Mouse (Mus musculus) adrenal gland, postnatal 4 days (tissue): ENCODE results near the gene Notch2. TPM values are rescaled to one million over a fixed set of nuclear protein-coding genes. Genes with fewer than 3 reads are reported as not detected.

ENCODE experiments used
- DNase-seq, 2 experiments: peaks; one replicate each; pipeline ENCODE4 v3.0.0; 2021 to 2022; ENCODE audit warnings: low spot score in 2 of 2, mixed read lengths in 2 of 2
- total RNA-seq, 2 experiments: library from RNA; stranded (reverse); gene quantifications; 2 replicates each; pipeline ENCODE4 v1.2.3; 2021

The Notch2 gene
- total RNA-seq, 2 experiments from 2014 or later: 73.9 to 80.1 TPM

DNA sequence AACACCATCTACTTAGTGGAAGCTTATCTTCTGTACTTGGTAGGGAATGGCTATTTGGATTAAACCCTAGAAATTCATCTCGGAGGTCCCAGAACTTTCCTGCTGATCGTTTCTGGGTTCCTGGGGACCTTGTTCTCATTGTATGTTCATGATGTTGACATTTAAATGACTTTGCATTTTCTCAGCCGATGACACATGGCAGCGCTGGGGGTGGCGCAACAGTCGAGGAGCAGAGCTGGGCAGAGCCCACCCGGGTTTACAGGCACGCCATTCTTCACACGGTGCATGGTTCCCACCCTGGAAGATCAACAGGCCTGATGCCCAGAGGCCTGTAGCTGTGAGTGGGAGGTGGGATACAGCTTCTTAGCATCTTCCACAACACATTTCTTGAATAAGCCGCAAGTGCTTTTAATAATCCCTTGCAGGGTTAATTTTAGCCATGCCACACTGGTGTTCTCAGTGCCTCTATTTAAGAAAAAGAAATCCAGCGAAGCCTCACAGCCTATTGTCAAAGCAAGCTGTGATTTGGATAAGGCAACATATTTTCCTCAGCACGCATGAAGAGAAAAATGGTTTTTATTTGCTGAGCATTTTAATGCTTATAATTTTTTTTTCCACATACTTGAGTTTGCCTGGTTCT lies 54.6 kb downstream of the Notch2 start:
- DNase-seq: no peak

DNA sequence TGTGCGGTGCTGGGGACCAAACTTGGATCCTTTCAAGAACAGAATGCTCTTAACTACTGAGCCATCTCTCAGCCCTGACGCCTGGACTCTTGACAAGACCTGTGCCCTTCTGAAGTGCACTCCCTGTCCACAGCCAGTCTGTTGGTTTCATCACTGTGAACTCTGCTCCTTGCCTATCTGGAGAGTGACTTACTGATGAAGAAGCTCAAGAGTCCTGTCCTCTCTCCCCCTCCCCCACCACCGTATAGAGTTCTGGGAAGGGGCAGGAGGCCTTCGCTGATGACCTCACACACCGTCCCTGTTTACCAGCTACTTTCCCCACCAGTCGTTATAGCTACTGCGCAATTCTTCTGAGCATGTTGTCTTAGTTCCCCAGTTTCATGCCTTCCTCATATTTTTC lies 55.8 kb downstream of the Notch2 start:
- no peak for DNase-seq

DNA sequence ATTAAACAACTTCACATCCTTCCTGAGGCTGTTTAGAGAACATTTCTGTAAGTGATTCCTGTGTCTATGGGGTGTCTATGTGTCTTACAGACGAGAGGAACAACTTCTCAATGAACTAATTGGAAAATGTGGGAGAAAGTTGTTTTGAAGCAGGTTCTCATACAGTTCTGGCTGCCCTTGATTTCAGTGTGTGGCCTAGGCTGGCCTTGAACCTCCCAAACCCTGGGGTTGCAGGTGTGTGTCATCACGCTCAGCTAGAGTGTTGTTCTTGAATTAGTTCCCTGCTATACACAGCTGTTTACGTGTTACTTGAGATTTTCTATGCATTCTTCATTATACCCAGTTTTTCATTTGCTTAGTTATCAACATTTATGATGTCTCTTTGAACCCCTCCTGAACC lies 56.5 kb downstream of the Notch2 start:
- DNase-seq: no peak

DNA sequence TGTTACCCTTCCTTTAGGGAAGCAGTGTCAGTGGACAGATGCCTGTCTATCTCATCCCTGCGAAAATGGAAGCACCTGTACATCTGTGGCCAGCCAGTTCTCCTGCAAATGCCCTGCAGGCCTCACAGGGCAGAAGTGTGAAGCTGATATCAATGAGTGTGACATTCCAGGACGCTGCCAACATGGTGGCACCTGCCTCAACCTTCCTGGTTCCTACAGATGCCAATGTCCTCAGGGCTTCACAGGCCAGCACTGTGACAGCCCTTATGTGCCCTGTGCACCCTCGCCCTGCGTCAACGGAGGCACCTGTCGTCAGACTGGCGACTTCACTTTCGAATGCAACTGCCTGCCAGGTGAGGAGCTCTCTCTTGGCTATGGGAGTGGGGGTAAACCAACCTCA lies 59.2 kb downstream of the Notch2 start:
- DNase-seq: no peak

DNA sequence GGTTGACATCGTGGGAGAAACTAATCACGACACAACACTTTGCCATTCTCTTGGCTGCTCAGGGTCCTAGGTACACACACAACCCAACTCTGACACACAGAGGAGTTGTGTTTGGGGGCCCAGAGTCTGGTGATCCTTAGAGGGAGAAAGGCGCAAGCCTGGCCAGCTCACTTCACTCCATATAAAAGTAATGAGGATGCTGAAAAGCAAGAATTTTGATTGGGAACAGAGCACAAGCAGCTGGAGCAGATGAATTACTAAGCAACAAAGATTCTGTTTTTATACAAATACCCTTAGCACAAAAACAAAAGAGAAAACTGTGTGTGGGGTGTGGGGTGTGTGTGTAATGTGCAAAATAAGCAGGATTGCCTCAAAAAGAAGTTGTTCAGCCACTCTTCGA lies 60.2 kb downstream of the Notch2 start:
- DNase-seq: no peak

DNA sequence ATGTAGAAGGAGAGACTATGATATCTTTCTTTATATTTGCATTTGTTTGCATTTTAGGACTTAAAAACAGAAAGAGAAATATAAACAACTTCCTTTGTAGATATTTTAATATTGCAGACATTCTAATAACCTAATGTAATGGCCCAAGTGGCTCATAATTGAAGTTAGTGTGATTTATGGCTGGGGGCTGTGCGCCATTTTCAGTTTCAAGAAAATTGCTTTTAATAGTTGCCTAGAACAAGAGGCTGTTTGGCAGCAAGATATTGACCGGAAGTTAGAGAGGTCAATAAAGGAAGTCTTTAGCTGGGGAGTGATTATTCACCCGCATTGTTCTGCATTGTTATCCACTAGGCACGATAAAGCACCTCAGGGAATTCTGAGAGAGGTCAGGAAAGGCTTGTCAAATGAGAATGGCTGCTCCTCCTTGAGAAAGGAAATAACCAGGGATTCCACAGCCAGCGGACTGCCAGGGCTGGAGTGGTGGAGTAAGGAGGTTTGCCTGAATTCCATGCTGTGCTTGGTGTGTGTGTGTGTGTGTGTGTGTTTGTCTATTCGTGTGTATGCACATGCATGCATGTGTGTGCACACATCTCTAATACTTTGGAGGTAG lies 61.4 kb downstream of the Notch2 start:
- DNase-seq: no peak

DNA sequence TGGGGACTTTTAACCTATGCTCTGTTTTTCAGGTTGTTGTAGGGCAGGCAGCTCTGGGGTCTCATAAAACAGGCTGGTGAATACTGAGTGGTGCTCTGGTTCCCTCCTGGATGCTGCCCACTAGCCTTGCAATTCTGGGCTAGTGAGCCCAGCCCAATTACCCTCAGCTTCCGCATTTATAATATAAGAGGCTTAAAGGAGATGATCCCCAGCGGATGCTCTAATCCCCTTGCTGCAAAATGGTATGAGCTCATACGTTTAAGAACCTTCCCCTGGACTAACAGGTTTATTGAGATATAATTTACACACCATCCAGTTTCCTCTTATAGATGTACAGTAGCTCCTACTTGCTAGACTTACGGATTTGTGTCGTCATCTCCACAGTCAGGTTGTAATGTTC lies 64.5 kb downstream of the Notch2 start:
- no peak for DNase-seq

DNA sequence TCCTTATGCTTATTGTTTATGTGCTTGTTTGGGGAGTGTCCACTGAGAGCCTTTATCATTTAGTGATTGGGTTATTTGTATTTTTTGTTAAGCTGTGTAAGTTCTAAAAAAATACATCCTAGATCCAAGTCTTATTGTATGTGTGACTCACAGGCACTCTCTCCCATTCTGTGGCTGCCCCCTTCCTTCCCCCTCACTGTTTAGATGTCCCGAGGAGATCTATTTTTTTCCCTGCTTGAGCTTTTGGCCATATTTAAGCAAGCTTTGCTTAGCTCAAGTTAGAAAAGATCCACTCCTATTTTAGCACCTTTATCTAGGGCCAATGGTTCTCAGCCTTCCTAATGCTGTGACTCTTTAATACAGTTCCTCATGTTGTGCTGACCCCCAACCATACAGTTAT lies 65.5 kb downstream of the Notch2 start:
- DNase-seq: no peak

DNA sequence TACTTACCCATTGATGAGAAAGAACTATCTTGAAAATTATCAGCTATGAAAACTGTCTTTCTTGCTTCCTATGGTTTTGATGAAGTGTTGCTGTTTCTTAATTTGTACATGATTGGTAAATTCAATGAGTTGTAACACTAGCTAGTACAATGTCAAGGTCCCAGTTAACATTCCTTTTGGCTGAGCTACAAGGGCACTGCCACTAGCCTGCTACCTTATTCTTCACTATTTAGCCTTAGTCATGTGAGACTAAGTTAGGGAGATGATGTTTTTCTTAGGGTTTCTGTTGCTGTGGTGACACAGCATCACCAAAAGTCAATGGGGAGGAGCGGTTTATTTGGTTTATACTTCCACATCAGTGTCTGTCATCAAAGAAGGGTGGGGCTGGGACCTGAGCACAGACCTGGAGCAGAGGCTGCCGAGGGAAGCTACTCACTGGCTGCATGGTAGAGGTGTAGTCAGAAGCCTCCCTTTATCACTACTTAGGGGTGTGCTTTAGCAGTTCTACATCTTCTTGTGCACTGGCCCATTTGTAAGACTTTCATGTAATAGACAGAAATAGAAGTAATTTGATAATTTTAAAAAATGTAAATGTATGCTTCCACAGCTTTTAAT lies 66.4 kb downstream of the Notch2 start:
- DNase-seq: no peak

DNA sequence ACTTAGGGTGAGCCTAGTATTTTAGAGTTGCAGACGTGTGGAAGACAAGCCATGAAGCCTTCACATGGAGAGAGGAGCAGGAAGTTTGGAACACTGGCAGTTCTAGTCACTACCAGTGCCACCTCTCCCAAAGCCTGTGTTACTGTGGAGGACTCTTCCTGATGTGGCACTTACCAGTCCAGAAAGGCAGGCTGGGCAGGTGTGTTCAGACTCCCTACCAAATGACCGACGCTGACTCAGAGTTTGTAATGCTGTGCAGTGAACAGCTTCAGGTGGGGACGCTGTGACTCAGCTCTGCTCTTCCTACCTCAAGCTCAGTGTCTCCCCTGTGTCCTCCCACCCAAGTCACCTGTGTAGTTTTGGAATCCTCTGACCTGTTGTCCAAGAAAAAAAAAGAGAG lies 67.3 kb downstream of the Notch2 start:
- no peak for DNase-seq

DNA sequence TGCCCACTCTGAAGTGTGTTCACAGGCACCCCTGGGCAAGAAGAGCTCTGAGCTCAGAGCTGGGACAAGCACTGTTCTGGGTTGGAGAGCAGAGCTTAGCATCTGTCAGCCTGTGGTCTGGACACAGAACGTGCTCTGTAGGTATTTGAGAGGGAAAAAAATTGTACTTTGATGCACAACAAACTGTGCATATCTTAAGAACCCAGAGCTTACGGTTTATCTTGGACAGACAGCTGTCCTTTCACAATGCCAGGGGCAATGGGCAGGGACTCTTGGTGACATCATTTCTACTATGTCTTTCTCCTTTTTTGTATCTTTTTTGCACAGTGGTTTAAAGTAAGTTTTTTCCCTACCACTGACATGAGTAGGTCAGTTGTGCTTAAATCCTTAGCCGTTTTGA lies 68.9 kb downstream of the Notch2 start:
- DNase-seq: no peak

DNA sequence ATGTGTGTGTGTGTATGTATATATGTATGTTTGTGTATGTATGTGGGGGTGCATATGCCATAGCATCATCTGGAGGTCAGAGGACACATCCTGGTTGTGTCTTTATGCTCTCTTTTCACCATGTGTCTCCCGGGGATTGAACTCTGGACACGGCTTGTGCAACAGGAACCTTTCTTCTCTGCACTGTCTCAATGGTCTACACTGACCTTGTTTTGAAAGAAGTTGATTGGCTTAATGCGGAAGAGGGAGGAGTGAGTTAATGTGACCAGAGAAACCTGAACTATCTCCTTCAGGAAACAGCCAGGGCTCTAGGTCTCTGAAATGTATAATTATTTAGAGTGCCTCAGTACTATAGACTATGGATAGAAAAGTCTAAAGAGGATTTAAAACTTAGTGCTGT lies 69.6 kb downstream of the Notch2 start:
- DNase-seq: no peak

DNA sequence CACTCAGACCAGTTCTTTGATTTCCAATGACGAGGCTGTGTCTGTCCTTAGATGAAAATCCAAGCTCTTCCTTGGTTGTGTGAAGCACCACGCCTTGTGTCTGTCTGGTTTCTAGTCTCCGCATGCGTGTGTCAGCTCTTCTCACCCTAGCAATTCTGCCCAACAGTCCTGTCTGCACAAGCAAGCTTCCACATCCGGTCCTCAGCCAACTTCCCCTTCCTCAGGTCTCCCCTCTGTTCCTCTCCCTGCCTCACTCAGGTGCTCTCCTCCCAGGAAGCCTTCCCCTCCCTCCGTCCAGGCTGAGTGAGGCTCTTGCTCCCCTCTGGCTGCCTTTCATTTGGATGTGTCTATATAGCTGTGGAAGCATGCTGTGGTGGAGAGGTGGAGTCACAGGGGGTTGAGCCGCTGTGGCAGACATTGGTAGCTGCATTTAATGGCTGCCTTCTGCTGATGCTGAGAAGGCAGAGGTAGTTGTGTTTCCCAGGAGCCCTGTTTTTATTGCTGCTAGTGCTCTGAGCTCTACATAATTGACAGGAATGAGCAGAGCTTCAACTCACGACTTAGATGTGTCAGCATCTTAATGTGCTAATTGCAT lies 70.8 kb downstream of the Notch2 start:
- no peak for DNase-seq

DNA sequence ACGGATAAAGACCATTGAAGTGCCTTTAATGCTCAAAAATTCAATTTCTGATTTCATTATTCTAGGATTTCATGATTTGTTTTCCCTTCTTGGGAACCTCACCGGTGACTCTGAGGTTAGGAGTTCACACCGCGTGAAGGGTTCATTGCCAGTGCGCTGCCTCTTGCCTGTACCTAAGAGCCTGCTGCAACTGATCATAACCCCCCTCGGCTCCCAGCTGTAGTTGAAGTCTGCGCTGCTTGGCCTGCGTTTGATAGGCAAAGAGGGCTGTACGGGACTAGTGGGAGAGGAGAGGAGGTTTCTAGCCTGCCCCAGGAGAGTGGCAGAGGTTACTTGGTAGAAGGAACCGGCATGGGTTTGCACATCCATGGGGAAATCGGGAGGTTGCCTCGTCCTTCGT lies 71.5 kb downstream of the Notch2 start:
- no peak for DNase-seq

DNA sequence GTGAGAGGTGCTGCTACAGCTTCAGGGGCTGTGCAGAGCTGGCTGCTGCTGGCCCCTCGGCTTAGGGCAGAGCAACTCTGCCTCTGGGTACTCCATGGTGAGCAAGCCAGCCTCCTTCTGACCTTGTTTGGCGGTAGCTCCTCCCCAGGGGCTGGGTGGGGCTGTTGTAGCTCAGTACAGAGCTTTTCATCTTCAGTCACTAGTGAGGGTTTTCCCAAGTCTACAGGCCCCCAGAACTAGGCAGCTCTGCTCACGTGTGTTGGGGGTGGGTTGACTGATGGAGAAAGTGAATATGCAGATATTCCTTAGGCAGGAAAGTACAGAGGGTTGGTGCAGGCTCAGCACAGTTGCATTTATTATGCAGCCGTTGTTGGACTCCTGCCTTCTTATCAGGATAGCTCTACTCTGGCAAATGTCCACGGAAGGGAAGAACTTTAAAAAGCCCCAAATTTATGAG lies 72.5 kb downstream of the Notch2 start:
- no peak for DNase-seq

DNA sequence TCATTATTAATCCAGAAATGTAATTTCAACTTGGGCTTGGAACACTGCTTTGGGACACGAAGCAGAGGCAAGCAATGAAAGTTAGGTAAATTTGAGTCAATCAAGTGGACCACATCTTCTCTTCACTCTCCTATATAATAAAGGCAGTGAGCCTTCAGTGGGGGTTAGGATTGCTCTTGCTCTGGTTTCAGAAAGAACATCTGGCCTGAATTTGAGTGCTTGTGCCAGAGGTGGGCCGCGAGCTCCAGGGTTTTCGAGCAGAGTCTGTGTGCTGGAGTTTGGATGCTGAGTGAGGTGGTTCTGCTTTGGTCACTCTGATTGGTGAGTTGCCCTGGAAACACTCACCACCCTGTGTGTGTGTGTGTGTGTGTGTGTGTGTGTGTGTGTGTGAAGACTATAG lies 73.1 kb downstream of the Notch2 start:
- DNase-seq: no peak

DNA sequence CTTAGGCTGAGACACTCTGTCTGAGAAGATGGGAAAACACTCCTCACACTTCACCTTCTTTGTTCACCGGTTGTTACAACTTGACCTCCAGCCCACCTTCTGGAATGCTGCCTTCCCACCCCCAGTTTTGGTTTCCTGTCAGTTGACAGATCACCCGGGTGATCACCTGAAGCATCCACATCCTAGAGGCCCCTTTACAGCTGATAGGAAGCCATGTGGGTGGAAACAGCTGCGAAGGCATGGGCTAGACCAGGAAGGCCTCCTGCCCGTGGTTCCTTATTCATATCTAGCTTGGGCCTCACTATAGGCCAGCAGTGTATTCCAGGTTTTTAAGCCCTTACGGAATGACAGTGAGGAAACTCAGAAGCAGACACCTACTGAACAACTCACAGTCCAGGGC lies 73.5 kb downstream of the Notch2 start:
- no peak for DNase-seq

DNA sequence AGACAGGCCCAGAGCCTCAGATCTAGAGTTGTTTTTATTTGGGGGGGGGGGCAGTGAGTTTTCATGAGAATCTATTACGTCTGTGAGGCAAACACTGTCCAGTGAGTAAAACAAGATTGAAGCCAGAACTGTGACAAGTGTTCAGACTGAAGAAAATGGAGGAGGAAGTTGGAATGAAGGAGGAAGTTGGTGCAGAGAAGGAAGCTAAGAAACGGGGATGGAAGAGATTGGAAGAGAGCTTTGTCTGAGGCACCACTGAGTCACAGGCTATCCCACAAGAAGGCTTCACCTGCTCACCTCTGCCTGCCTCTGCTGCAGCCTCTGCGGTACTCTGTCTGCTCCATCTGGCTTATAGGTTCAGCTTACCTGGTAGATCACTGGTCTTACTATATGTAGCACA lies 74.2 kb downstream of the Notch2 start:
- DNase-seq: no peak

DNA sequence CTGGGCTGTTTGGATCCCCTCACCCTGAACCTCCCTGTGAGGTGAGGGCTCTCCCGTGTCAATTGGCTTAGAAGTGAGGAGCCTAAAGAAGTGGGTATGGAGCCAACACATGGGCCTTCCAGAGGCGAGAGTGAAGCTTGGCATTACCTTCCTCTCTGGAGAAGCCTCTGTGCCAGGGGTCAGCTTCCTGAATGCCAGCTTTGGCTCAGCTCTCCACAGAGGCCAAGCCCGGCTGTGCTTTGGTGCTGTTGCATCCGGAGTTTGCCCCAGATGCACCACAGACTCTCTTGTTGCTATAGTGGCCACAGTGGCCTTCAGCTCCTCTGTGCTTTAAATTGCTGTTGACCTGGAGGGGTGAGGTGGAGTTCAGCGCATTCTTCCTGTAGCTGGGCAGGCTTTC lies 76.4 kb downstream of the Notch2 start:
- no peak for DNase-seq

DNA sequence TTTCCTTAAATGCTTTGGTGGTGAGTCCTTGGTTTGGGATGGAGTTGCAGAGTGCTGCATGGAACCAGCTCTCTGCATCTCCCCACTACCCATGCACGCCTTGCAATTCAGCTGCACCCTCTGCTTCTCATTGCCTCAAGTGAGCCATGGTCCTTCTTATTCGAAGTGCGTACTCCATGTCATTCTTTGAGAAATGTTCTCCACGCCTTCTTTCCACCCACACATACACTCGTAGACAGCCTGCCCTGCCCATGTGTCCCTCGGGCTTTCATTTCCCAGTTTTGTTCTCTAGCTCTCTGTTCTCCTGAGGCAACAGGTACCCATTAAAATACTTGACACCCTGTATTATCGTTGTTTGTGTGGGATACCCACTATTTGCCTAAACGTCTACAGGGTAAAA lies 76.8 kb downstream of the Notch2 start:
- DNase-seq: no peak

DNA sequence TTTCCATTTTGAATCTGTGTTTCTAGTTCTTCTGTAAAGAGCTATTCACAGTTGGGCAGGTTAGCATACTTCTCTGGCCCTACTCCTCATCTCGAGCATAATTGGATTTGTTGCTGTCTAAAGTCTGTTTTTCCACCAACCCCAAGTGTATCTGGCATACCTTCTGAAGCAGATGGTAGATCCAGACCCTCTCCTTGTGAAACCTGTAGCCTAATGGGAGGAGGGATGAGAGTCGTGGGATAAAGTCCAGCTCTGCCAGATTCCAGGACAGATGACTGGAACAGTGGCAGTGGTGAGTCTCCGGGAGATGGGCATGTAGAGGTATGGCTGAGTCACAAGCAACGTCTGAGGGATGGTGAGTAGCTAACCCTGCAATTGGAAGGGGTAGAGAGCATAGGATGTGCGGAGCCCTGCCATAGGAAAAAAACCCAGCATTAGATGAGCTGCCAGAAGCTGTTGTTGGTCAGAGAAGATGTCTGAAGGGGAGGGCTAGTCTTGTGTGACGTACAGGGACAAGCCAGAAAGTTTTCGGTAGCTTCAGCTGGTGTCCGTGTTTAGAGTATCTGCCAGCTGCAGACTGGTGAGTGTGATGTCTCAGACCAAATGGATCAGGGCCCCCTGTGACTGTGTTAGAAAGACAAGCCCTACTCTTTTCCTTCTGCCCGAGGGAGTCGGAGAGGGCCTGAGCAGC lies 79.5 kb downstream of the Notch2 start:
- no peak for DNase-seq

DNA sequence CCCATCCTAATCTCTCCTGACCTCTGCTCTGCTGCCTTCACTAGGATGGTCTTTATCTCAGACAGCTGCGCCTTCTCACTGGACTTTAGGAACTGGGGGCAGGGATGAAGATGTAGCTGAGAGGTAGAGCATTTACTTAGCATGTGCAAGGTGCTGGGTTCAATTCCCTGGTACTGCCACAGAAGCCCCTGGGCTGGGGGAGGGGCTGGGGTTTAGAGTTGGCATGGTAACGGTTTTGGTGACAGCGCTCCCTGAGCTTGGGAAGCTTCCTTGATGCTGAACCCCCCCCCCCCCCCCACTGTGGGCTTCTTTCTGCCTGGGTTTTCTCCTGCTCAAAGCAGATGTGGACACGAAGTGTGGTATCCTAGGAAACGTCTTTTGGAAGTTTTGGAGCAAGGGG lies 80.6 kb downstream of the Notch2 start:
- no peak for DNase-seq
